Mouse (Mus musculus) myocyte (in vitro differentiated cells): ENCODE measurements at regions not wholly inside any gene's neighbourhood (a gene's known extent, or its start where the extent isn't known, plus 50 kb on each side); places are given as distances from the start of the nearest gene placed in this dataset.

Experiments used
- H3K27me3 ChIP-seq: one replicate; pipeline ENCODE4 v1.6.1; 2011; ENCODE audit not compliant: control insufficient read depth, insufficient read depth, insufficient read length
- H3K36me3 ChIP-seq: one replicate; pipeline ENCODE4 v1.6.1; 2011; ENCODE audit not compliant: control insufficient read depth, insufficient read depth
- H3K4me2 ChIP-seq: one replicate; pipeline ENCODE4 v1.6.1; 2011; ENCODE audit warnings: low read depth, control low read depth
- H3K4me3 ChIP-seq: one replicate; pipeline ENCODE4 v1.5.1; 2011; ENCODE audit warnings: mild to moderate bottlenecking, control low read depth, moderate library complexity
- H3K79me2 ChIP-seq: one replicate; pipeline ENCODE4 v1.6.1; 2011; ENCODE audit not compliant: control insufficient read depth, insufficient read depth
- H3ac ChIP-seq: one replicate; pipeline ENCODE4 v1.6.1; 2011; ENCODE audit not compliant: control insufficient read depth, insufficient read length
- CEBPB ChIP-seq: IDR thresholded peaks from 2 replicates; pipeline ENCODE4 v1.6.1; 2011; ENCODE audit warnings: mild to moderate bottlenecking, moderate library complexity; ENCODE audit not compliant: poor library complexity, insufficient read depth, severe bottlenecking
- E2F4 ChIP-seq: IDR thresholded peaks from one replicate; pipeline ENCODE4 v1.6.1; 2011; ENCODE audit warnings: mild to moderate bottlenecking, control low read depth, moderate library complexity; ENCODE audit not compliant: insufficient read depth
- MAX ChIP-seq: IDR thresholded peaks from one replicate; pipeline ENCODE4 v1.6.1; 2011; ENCODE audit warnings: low read depth, mild to moderate bottlenecking, control low read depth
- MYOD1 ChIP-seq, 3 experiments: IDR thresholded peaks; one replicate each; pipeline ENCODE4 v1.6.1; 2011; ENCODE audit warnings: control low read depth in 2 of 3, low read depth in 2 of 3, mild to moderate bottlenecking in 2 of 3, moderate library complexity in 1 of 3; ENCODE audit not compliant: insufficient read length in 2 of 3, control insufficient read depth in 1 of 3
- MYOG ChIP-seq, 3 experiments: IDR thresholded peaks; one replicate each; pipeline ENCODE4 v1.6.1; 2011; ENCODE audit warnings: control low read depth in 2 of 3, low read depth in 2 of 3, mild to moderate bottlenecking in 2 of 3; ENCODE audit not compliant: insufficient read length in 2 of 3, control insufficient read depth in 1 of 3, insufficient read depth in 1 of 3
- POLR2A ChIP-seq: IDR thresholded peaks from one replicate; pipeline ENCODE4 v1.6.1; 2011; ENCODE audit warnings: low read depth, mild to moderate bottlenecking, control low read depth, moderate library complexity; ENCODE audit not compliant: insufficient read length
- POLR2AphosphoS2 ChIP-seq: IDR thresholded peaks from one replicate; pipeline ENCODE4 v1.6.1; 2011; ENCODE audit warnings: low read depth, control low read depth; ENCODE audit not compliant: insufficient read length
- REST ChIP-seq: IDR thresholded peaks from one replicate; pipeline ENCODE4 v1.6.1; 2011; ENCODE audit warnings: mild to moderate bottlenecking, control low read depth, moderate library complexity; ENCODE audit not compliant: insufficient read depth, insufficient read length
- SRF ChIP-seq: IDR thresholded peaks from one replicate; pipeline ENCODE4 v1.6.1; 2011; ENCODE audit warnings: low read depth; ENCODE audit not compliant: control insufficient read depth, insufficient read length
- TCF12 ChIP-seq: IDR thresholded peaks from one replicate; pipeline ENCODE4 v1.6.1; 2011; ENCODE audit warnings: mild to moderate bottlenecking, control low read depth; ENCODE audit not compliant: poor library complexity, insufficient read depth, severe bottlenecking
- TCF3 ChIP-seq: IDR thresholded peaks from one replicate; pipeline ENCODE4 v1.6.1; 2011; ENCODE audit warnings: low read depth, control low read depth; ENCODE audit not compliant: insufficient read length
- USF1 ChIP-seq: IDR thresholded peaks from one replicate; pipeline ENCODE4 v1.6.1; 2011; ENCODE audit warnings: low read depth, mild to moderate bottlenecking, control low read depth, moderate library complexity

DNA sequence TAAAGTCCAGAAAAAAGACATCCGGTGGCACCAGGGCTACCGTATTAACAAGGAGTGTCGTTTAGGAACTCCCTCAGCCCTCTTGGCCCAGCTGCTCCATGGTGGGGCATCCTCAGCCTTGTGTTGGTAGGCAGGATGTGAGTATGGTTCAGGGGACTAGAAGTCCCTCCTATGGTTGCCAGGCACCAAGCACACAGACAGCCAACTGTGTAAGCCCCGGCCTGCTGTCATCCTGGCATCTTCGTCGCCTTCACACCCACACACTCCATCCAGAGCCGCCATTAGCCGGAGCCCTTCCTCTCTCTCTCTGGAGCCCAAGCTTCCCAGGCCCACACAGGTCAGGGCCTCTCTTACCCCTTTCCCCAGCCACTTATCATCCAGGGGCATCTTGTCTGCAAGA is 158.9 kb upstream of the Topaz1 start:
- no peak overlapping the region for H3ac ChIP-seq
- H3K4me2 ChIP-seq = no peak overlapping the region
- no peak for TF ChIP-seq POLR2A
- no peak for TF ChIP-seq MAX
- TF ChIP-seq TCF3 = no peak
- no peak for TF ChIP-seq CEBPB
- TF ChIP-seq MYOG (IDR thresholded peaks at IDR 0.05; ENCODE audit: control insufficient read depth in 1 of 3, insufficient read depth in 1 of 3, insufficient read length in 2 of 3, low read depth in 2 of 3) = no peak
- no peak for TF ChIP-seq POLR2AphosphoS2
- TF ChIP-seq E2F4 = no peak
- no peak for TF ChIP-seq SRF
- TF ChIP-seq USF1 = no peak
- no peak for TF ChIP-seq REST
- TF ChIP-seq MYOD1 (IDR thresholded peaks at IDR 0.05; ENCODE audit: control insufficient read depth in 1 of 3, insufficient read length in 2 of 3, low read depth in 2 of 3) = no peak
- no peaks in the 10 kb centered on the region for H3K79me2 ChIP-seq
- no peaks in the 10 kb centered on the region for H3K36me3 ChIP-seq
- H3K27me3 ChIP-seq = peaks cover 12% of the 10 kb centered on the region
- no peak overlapping the region for H3K4me3 ChIP-seq

DNA sequence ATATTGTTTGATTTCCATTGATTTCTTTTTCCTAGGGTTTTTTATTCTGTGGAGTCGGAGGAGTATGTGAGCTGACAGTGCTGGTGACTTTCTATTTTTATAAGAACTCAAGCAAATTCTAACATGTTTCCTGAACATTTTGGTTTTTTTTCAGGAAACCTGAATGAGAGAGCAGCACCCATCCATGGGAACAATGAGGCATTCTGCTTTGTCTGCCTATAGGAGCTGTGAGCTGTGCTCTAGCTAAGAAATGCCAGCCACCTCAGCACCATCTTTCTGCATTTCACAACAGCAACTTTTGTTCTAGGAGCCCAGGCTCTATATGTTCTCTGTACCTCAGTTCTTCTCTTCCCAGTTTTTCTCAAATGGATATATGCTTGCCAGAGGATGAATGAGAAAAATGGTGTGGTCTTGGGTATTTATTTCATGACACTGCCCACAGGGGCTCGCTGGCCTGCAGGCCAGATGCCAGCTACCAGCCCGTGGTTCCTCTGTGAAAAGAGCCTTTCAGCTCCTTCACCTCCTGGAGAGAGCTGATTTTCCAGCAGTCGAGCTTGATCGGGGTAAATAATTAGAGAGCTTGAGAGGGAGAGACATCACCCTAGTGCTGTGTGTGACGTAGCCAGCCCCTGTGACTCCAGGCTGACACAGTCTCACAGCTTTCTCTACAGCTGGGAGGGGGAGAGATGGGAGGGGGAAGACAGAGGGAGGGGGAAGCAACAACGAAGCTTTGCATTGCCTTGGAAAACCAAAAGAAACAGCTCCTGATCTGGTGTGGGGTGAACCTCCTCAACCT is 154.1 kb upstream of the Topaz1 start:
- no peak overlapping the region for H3K4me2 ChIP-seq
- no peak overlapping the region for H3K4me3 ChIP-seq
- TF ChIP-seq MYOG (IDR thresholded peaks at IDR 0.05; ENCODE audit: control insufficient read depth in 1 of 3, insufficient read depth in 1 of 3, insufficient read length in 2 of 3, low read depth in 2 of 3) = no peak
- no peak for TF ChIP-seq POLR2AphosphoS2
- TF ChIP-seq USF1 = no peak
- no peak for TF ChIP-seq MYOD1 (IDR thresholded peaks at IDR 0.05; ENCODE audit: control insufficient read depth in 1 of 3, insufficient read length in 2 of 3, low read depth in 2 of 3)
- no peak for TF ChIP-seq POLR2A
- TF ChIP-seq E2F4 = no peak
- TF ChIP-seq MAX = no peak
- no peak for TF ChIP-seq SRF
- TF ChIP-seq TCF3 = no peak
- no peak for TF ChIP-seq REST
- no peak for TF ChIP-seq CEBPB
- no peak for TF ChIP-seq TCF12
- no peaks in the 10 kb centered on the region for H3K36me3 ChIP-seq
- no peak overlapping the region for H3ac ChIP-seq
- no peaks in the 10 kb centered on the region for H3K79me2 ChIP-seq
- H3K27me3 ChIP-seq = peaks cover 35% of the 10 kb centered on the region

DNA sequence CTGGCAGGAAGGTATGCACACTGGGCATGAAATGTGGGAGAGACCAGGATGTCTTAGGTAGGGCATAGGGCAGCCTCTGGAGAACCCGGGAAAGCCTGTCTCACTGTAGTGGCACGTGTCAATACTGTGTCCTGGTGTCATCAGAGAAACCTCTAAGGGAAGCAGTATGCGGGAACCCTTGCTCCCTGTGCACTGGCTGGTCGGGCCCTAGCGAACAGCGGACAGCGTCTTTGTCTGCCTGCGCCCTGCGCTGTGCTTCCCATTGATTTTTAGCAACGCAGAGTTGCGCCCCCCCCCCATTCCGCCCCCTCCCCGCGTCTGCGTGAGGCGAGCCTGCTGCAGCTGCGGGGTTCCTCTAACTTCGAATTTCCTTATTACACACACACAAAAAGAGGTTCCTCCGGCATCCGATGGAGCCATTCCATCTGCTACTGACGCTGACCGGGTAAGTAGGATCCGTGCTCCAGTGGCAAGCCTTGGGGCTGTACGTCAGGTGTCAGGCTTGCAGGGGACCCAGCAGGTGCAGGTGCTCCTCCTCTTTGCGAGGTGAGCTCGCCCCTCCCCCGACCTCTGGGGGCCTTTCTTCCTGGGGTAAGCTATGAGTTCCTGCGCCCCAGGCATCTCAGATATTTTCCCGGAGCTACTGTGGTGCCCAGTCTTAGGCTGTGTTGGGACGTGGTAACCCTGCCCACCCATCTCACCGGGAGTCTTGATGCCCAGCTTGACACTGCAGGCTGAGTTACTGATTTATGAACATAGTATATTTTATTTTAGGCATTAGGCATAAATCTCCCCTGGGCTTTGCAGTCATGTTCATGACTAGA is 151.8 kb upstream of the Topaz1 start:
- no peak overlapping the region for H3K4me3 ChIP-seq

DNA sequence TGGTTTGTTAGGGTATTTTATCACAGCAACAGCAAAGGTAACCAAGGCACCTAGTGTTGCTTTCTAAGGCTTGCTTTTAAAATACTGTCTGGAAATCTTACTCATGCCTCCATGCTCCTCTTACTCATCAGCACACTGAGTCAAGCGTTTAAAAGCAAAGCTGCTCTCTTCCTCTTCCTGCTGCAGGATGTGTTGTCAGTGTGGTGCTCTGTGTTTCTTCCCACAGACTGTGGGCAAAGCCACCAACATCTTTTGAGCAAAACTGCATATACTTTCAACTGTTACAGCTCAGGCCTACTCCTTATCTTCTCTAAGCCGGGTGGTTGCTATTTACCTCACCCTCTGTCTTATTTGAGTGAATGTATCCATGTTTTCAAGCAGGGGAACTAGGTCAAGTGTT is 144.0 kb upstream of the Topaz1 start:
- peaks cover 3% of the 10 kb centered on the region for H3K27me3 ChIP-seq
- no peaks in the 10 kb centered on the region for H3K36me3 ChIP-seq
- no peak for TF ChIP-seq TCF12
- TF ChIP-seq POLR2A = no peak
- no peak for TF ChIP-seq SRF
- TF ChIP-seq TCF3 = no peak
- no peak for TF ChIP-seq MYOD1 (IDR thresholded peaks at IDR 0.05; ENCODE audit: control insufficient read depth in 1 of 3, insufficient read length in 2 of 3, low read depth in 2 of 3)
- TF ChIP-seq CEBPB = no peak
- TF ChIP-seq E2F4 = no peak
- no peak for TF ChIP-seq MAX
- no peak for TF ChIP-seq REST
- no peak for TF ChIP-seq USF1
- TF ChIP-seq MYOG (IDR thresholded peaks at IDR 0.05; ENCODE audit: control insufficient read depth in 1 of 3, insufficient read depth in 1 of 3, insufficient read length in 2 of 3, low read depth in 2 of 3) = no peak
- TF ChIP-seq POLR2AphosphoS2 = no peak
- no peak overlapping the region for H3K4me3 ChIP-seq
- H3K79me2 ChIP-seq = no peaks in the 10 kb centered on the region
- no peak overlapping the region for H3ac ChIP-seq
- no peak overlapping the region for H3K4me2 ChIP-seq

More for the DNA sequence above, 151.8 kb upstream of the Topaz1 start:
- TF ChIP-seq TCF12 = no peak
- no peak for TF ChIP-seq E2F4
- TF ChIP-seq MAX = no peak
- TF ChIP-seq TCF3 = no peak
- TF ChIP-seq USF1 = no peak
- no peak for TF ChIP-seq SRF
- no peak for TF ChIP-seq CEBPB
- TF ChIP-seq POLR2A = no peak
- no peak for TF ChIP-seq REST
- no peak for TF ChIP-seq MYOD1 (IDR thresholded peaks at IDR 0.05; ENCODE audit: control insufficient read depth in 1 of 3, insufficient read length in 2 of 3, low read depth in 2 of 3)
- no peak for TF ChIP-seq MYOG (IDR thresholded peaks at IDR 0.05; ENCODE audit: control insufficient read depth in 1 of 3, insufficient read depth in 1 of 3, insufficient read length in 2 of 3, low read depth in 2 of 3)
- no peak for TF ChIP-seq POLR2AphosphoS2
- Histone ChIP-seq H3K36me3 (no peaks in the 10 kb centered on the region), H3K27me3 (peaks cover 35% of the 10 kb centered on the region), H3K79me2 (no peaks in the 10 kb centered on the region), H3ac (no peak overlapping the region), H3K4me2 (no peak overlapping the region)
